Mouse (Mus musculus): ENCODE results near the gene Tmem140. TPM values are rescaled to one million over a fixed set of nuclear protein-coding genes. Genes with fewer than 3 reads are reported as not detected.

Tmem140 gene
- polyA plus RNA-seq, 1 experiment from 2014 or later: 6.2 TPM

GRCm38 (mm10) chr6:34875268-34875761 is 12.4 kb downstream of the Tmem140 start:
- H3K4me3 ChIP-seq (replicated peaks; ENCODE audit: low read depth, low read length): no peak overlapping the region
- peak overlapping the region; percentile 82 for H3K27ac ChIP-seq
- H3K36me3 ChIP-seq (ENCODE audit: insufficient read depth, low read length): no peaks in the 10 kb centered on the region
- WGBS: 74% methylated on average over 15 of the region's 15 CpGs
- TF ChIP-seq CTCF (IDR thresholded peaks at IDR 0.05; ENCODE audit: low read depth): no peak
- DNase-seq (ENCODE audit: low spot score) (no peak), ATAC-seq (replicated peaks; ENCODE audit: low FRiP score, low read depth) (no peak)
- no peak overlapping the region for H3K9ac ChIP-seq (ENCODE audit: low read depth, low read length)
- H3K9me3 ChIP-seq (replicated peaks; ENCODE audit: low read length): no peaks in the 10 kb centered on the region
- peaks cover 14% of the 10 kb centered on the region for H3K4me1 ChIP-seq (replicated peaks; ENCODE audit: insufficient read depth, low read length)
- H3K4me2 ChIP-seq (ENCODE audit: low read length): peak overlapping the region; percentile 15; the same call in 1 of the 2 replicates
- H3K27me3 ChIP-seq (ENCODE audit: insufficient read depth, low read length): no peaks in the 10 kb centered on the region

DNA sequence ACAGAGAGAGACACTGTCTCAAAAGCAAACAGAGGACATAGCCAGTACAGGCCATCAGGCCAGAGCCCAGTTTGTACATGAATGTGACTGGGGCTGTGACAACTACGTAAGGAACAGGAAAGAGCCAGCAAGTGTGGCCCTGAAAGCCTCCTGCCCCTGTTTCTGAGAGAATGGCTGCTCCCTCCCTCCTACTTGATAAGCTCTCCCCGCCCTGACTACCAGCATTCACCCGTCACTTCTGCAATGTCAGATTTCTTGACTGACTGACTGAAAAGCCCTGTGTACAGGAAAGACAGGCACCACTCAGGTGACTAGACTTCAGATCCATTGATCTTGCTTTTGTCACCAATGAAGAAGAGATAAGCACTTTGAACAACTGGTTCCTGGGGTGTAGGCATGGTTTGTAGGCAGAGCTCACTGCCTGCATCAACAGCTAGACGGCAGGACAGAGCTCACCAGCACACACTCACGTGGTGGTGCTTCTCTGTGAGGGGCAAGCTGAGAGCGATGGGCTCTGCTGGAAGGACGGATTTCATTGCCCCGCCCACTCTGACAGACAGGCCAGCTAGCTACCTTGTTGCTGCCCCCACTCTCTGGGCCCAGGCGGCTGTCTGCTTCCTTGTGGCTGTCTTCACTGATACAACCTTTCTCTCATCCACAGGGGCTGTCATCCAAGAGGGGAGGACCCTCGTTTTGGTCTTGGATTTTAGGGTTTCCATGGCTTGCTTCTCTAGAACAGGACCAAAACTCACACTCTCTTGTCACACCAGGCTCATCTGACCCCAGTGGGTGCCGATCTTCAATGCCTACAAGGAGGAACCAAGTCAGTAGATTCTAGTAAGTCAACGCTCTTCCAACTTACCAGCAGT is 13.3 kb downstream of the Tmem140 start:
- no peak overlapping the region for H3K4me3 ChIP-seq (replicated peaks; ENCODE audit: low read depth, low read length)
- TF ChIP-seq CTCF (IDR thresholded peaks at IDR 0.05; ENCODE audit: low read depth): no peak

GRCm38 (mm10) chr6:34876835-34877156 is 13.8 kb downstream of the Tmem140 start:
- TF ChIP-seq CTCF (IDR thresholded peaks at IDR 0.05; ENCODE audit: low read depth): no peak
- ATAC-seq (replicated peaks; ENCODE audit: low FRiP score, low read depth): no peak
- 14% methylated on average over 2 of the region's 2 CpGs for WGBS
- Histone ChIP-seq H3K4me1 (replicated peaks; ENCODE audit: insufficient read depth, low read length) (peaks cover 14% of the 10 kb centered on the region), H3K9me3 (replicated peaks; ENCODE audit: low read length) (no peaks in the 10 kb centered on the region), H3K4me3 (replicated peaks; ENCODE audit: low read depth, low read length) (peak overlapping the region; percentile 56; the same call in 1 of the 2 replicates), H3K9ac (ENCODE audit: low read depth, low read length) (peak overlapping the region; percentile 77; the same call in 1 of the 2 replicates), H3K4me2 (ENCODE audit: low read length) (peak overlapping the region; percentile 69), H3K27me3 (ENCODE audit: insufficient read depth, low read length) (no peaks in the 10 kb centered on the region), H3K27ac (peak overlapping the region; percentile 88; the same call in 1 of the 2 replicates), H3K36me3 (ENCODE audit: insufficient read depth, low read length) (peaks cover 14% of the 10 kb centered on the region; the same call in 1 of the 2 replicates)
- DNase-seq (ENCODE audit: low spot score): no peak

More for the DNA sequence above, 13.3 kb downstream of the Tmem140 start:
- no peak for DNase-seq (ENCODE audit: low spot score)
- H3K9me3 ChIP-seq (replicated peaks; ENCODE audit: low read length): no peaks in the 10 kb centered on the region
- WGBS: 67% methylated on average over 12 of the region's 12 CpGs
- peaks cover 8% of the 10 kb centered on the region; the same call in 1 of the 2 replicates for H3K36me3 ChIP-seq (ENCODE audit: insufficient read depth, low read length)
- no peak for ATAC-seq (replicated peaks; ENCODE audit: low FRiP score, low read depth)
- H3K27ac ChIP-seq: 0 out of 2 replicates have a peak overlapping the region, but pooled peaks have one; percentile 82
- H3K4me2 ChIP-seq (ENCODE audit: low read length): no peak overlapping the region
- peaks cover 14% of the 10 kb centered on the region for H3K4me1 ChIP-seq (replicated peaks; ENCODE audit: insufficient read depth, low read length)
- no peak overlapping the region for H3K9ac ChIP-seq (ENCODE audit: low read depth, low read length)
- no peaks in the 10 kb centered on the region for H3K27me3 ChIP-seq (ENCODE audit: insufficient read depth, low read length)

- peaks cover 14% of the 10 kb centered on the region for H3K4me1 ChIP-seq (replicated peaks; ENCODE audit: insufficient read depth, low read length)
- ATAC-seq (replicated peaks; ENCODE audit: low FRiP score, low read depth) (peak; percentile 91), DNase-seq (ENCODE audit: low spot score) (peak; percentile 96)
- peak within 1 kb of the TSS; percentile 77 for H3K9ac ChIP-seq (ENCODE audit: low read depth, low read length)
- under 1% methylated on average over 56 of the region's 56 CpGs for WGBS
- TF ChIP-seq CTCF (IDR thresholded peaks at IDR 0.05; ENCODE audit: low read depth): peak; percentile 64
- peak within 1 kb of the TSS; percentile 56 for H3K4me3 ChIP-seq (replicated peaks; ENCODE audit: low read depth, low read length)
- H3K36me3 ChIP-seq (ENCODE audit: insufficient read depth, low read length): peaks cover 14% of the 10 kb centered on the region; the same call in 1 of the 2 replicates
- H3K27me3 ChIP-seq (ENCODE audit: insufficient read depth, low read length): no peaks in the 10 kb centered on the region
- peak within 1 kb of the TSS; percentile 88 for H3K27ac ChIP-seq
- peak within 1 kb of the TSS; percentile 69 for H3K4me2 ChIP-seq (ENCODE audit: low read length)
- no peaks in the 10 kb centered on the region for H3K9me3 ChIP-seq (replicated peaks; ENCODE audit: low read length)
These were observed 14.8 kb downstream of the Tmem140 start, which contains the start of gene Cyren for GRCm38 (mm10) chr6:34877509-34878321. Cyren (minus strand) TSS chr6:34878060.

- no peak for TF ChIP-seq CTCF (IDR thresholded peaks at IDR 0.05; ENCODE audit: low read depth)
- WGBS: 88% methylated on average over 16 of the region's 16 CpGs
- H3K36me3 ChIP-seq (ENCODE audit: insufficient read depth, low read length): peaks cover 16% of the 10 kb centered on the region; the same call in 1 of the 2 replicates
- DNase-seq (ENCODE audit: low spot score): no peak
- H3K4me1 ChIP-seq (replicated peaks; ENCODE audit: insufficient read depth, low read length): peaks cover 14% of the 10 kb centered on the region
- H3K27ac ChIP-seq: no peak overlapping the region
- H3K4me3 ChIP-seq (replicated peaks; ENCODE audit: low read depth, low read length): no peak overlapping the region
- no peaks in the 10 kb centered on the region for H3K27me3 ChIP-seq (ENCODE audit: insufficient read depth, low read length)
- no peak for ATAC-seq (replicated peaks; ENCODE audit: low FRiP score, low read depth)
- no peak overlapping the region for H3K4me2 ChIP-seq (ENCODE audit: low read length)
- no peak overlapping the region for H3K9ac ChIP-seq (ENCODE audit: low read depth, low read length)
- H3K9me3 ChIP-seq (replicated peaks; ENCODE audit: low read length): no peaks in the 10 kb centered on the region
These were observed 16.3 kb downstream of the Tmem140 start for GRCm38 (mm10) chr6:34879101-34879740.
